ENCODE assay signal across 8 mouse cellular contexts in genomic region chr9:102713797-102714196, GRCm38 (mm10). TPM values are rescaled to one million over a fixed set of nuclear protein-coding genes. Genes with fewer than 3 reads are reported as not detected.
A peak's percentile ranks its signal among the peaks of the same experiment; 100 is the strongest.
DNase-seq lines count a peak whose midpoint lies in the region; TF ChIP-seq lines count a peak whose summit lies in the region.

No protein-coding gene starts in this region.

- no peak overlapping the region for H3K4me3 ChIP-seq in embryonic fibroblast, embryonic 13.5 days (ENCODE audit: insufficient read depth, low read length)

- no peak for TF ChIP-seq POLR2A in embryonic fibroblast, embryonic 13.5 days (IDR thresholded peaks at IDR 0.05; ENCODE audit: low read depth, low read length)

- peaks cover 15% of the 10 kb centered on the region for H3K4me1 ChIP-seq in embryonic fibroblast, embryonic 13.5 days (ENCODE audit: control insufficient read depth, insufficient read depth, low read length)

- TF ChIP-seq CTCF in embryonic fibroblast, embryonic 13.5 days (IDR thresholded peaks at IDR 0.05; ENCODE audit: borderline replicate concordance, insufficient read depth, low read length) = peak; percentile 58; the same call in 1 of the 2 replicates

- H3K27ac ChIP-seq in embryonic fibroblast, embryonic 13.5 days (ENCODE audit: insufficient read depth, low read length) = no peak overlapping the region

- peak; percentile 42 to 57 for DNase-seq in cerebellum, adult 18-20 months
- DNase-seq in cerebellum, adult 9-11 months = no peak
- DNase-seq in left cerebral cortex, adult 18-20 months (ENCODE audit: low spot score in 2 of 2) = peak; percentile 59 to 63
- no peak for DNase-seq in left cerebral cortex, postnatal 36 days (ENCODE audit: low spot score in 2 of 2)
- DNase-seq in R1 (ENCODE audit: low read depth, low spot score) = peak; percentile 86
- DNase-seq in mesoderm, embryonic 11.5 days (ENCODE audit: low read depth, low spot score) = peak; percentile 67
- DNase-seq in right cerebral cortex, postnatal 25 days = no peak

- intact Hi-C loops in left cerebral cortex, postnatal 36 days (cut with DNase I) = no loop called here

RNA-seq across cellular contexts. Expression of gene Amotl2, which starts 2.7 kb away (rescaled TPM):
- total RNA-seq in left cerebral cortex, adult 18-20 months (2021) = 10 to 100 TPM; 19.5 to 20.5 TPM
- 10 to 100 TPM; 18.5 to 24.3 TPM for total RNA-seq in left cerebral cortex, postnatal 36 days (2021)
- polyA plus RNA-seq in embryonic fibroblast, embryonic 13.5 days (2011; ENCODE audit: insufficient read length, low read depth, missing spikeins) = 135 and 188 TPM in 2 replicates

Comparison
In these comparisons a context has a peak if more than half of its experiments do, and no peak if none do; other contexts are left out.
1. DNase-seq: peak in cerebellum, adult 18-20 months (2 of 2), left cerebral cortex, adult 18-20 months (2 of 2), R1 (single experiment) and mesoderm, embryonic 11.5 days (single experiment); none in cerebellum, adult 9-11 months (single experiment), left cerebral cortex, postnatal 36 days (0 of 2) and right cerebral cortex, postnatal 25 days (single experiment).